Mouse (Mus musculus) ES-E14 (cell line): ENCODE data around the gene Reln. TPM values are rescaled to one million over a fixed set of nuclear protein-coding genes. Genes with fewer than 3 reads are reported as not detected.

Experiments used
- DNase-seq: peaks from one replicate; pipeline ENCODE4 v3.0.0-alpha.2; 2013; ENCODE audit warnings: low read depth, low spot score
- H3K27ac ChIP-seq: 2 replicates; pipeline ENCODE4 v1.5.1; 2012; ENCODE audit warnings: low read depth, mild to moderate bottlenecking, low read length, moderate library complexity, mixed read lengths; ENCODE audit not compliant: poor library complexity, insufficient read depth, severe bottlenecking
- H3K36me3 ChIP-seq: 2 replicates; pipeline ENCODE4 v1.6.1; 2012; ENCODE audit warnings: mild to moderate bottlenecking, low read length, moderate library complexity, mixed read lengths; ENCODE audit not compliant: control insufficient read depth, poor library complexity, insufficient read depth, severe bottlenecking
- H3K4me1 ChIP-seq, 2 experiments: fragments of 150-350 bp in 1 of 2; sonication (generic) in 1 of 2; 2 replicates each; pipeline ENCODE4 v1.6.1; 2012; ENCODE audit warnings: low read length in 2 of 2, mild to moderate bottlenecking in 1 of 2, mixed read lengths in 1 of 2; ENCODE audit not compliant: control insufficient read depth in 2 of 2, insufficient read depth in 2 of 2, poor library complexity in 1 of 2
- H3K4me3 ChIP-seq, 2 experiments: fragments of 150-350 bp in 1 of 2; sonication (generic) in 1 of 2; 2 replicates each; pipeline ENCODE4 v1.5.1; 2012; ENCODE audit warnings: low read length in 2 of 2, low read depth in 1 of 2, mild to moderate bottlenecking in 1 of 2, mixed read lengths in 1 of 2; ENCODE audit not compliant: insufficient read depth in 1 of 2, poor library complexity in 1 of 2, severe bottlenecking in 1 of 2
- H3K9ac ChIP-seq: 2 replicates; pipeline ENCODE4 v1.6.1; 2012; ENCODE audit warnings: low read depth, mild to moderate bottlenecking, low read length, mixed read lengths; ENCODE audit not compliant: poor library complexity, insufficient read depth, severe bottlenecking
- H3K9me3 ChIP-seq: fragments of 150-350 bp; sonication (generic); 2 replicates; pipeline ENCODE4 v1.6.1; 2012; ENCODE audit warnings: low read depth, mild to moderate bottlenecking, low read length; ENCODE audit not compliant: control insufficient read depth, insufficient read depth
- CHD2 ChIP-seq: IDR thresholded peaks from 2 replicates; pipeline ENCODE4 v1.6.1; 2014; ENCODE audit warnings: mild to moderate bottlenecking, low read depth, low read length, inconsistent platforms
- HCFC1 ChIP-seq: IDR thresholded peaks from 2 replicates; pipeline ENCODE4 v1.6.1; 2012; ENCODE audit warnings: low read length, inconsistent platforms, borderline replicate concordance; ENCODE audit not compliant: insufficient read depth
- MAFK ChIP-seq: IDR thresholded peaks from 2 replicates; pipeline ENCODE4 v1.6.1; 2014; ENCODE audit warnings: mild to moderate bottlenecking, low read depth, low read length, inconsistent platforms; ENCODE audit not compliant: insufficient read depth
- ZC3H11A ChIP-seq: IDR thresholded peaks from 2 replicates; pipeline ENCODE4 v1.6.1; 2012; ENCODE audit warnings: low read depth, mild to moderate bottlenecking, inconsistent platforms, low read length, borderline replicate concordance
- ZNF384 ChIP-seq: IDR thresholded peaks from 2 replicates; pipeline ENCODE4 v1.6.1; 2012; ENCODE audit warnings: low read depth, low read length, inconsistent platforms
- in situ Hi-C, 2 experiments: fragments of 600-800 bp; cut with MboI; formaldehyde crosslinking; loops; one replicate each; pipeline ENCODE4 v1.15.1; 2025; ENCODE audit warnings: low sequenced_read_pairs in 2 of 2, inconsistent platforms in 1 of 2; ENCODE audit not compliant: unreplicated experiment in 2 of 2
- total RNA-seq: library from RNA; depleted of rRNA; stranded (reverse); fragments of 300-350 nt; gene quantifications from 2 replicates; pipeline ENCODE4 v1.2.3, GENCODE M21; 2012

Reln gene
- total RNA-seq, 1 experiment: 2.1 TPM

GRCm38 (mm10) chr5:22094984-22095383 lies 249.5 kb downstream of the Reln start:
- Histone ChIP-seq H3K4me1 (no peaks in the 10 kb centered on the region), H3K4me3 (no peak overlapping the region), H3K9me3 (no peaks in the 10 kb centered on the region), H3K36me3 (no peaks in the 10 kb centered on the region), H3K9ac (no peak overlapping the region), H3K27ac (no peak overlapping the region)
- TF ChIP-seq MAFK (no peak), ZC3H11A (no peak), ZNF384 (no peak), CHD2 (no peak), HCFC1 (no peak)
- in situ Hi-C loops: no loop called here
- no peak for DNase-seq

- H3K9ac ChIP-seq: no peak overlapping the region
- in situ Hi-C loops: no loop called here
- H3K9me3 ChIP-seq: no peaks in the 10 kb centered on the region
- no peaks in the 10 kb centered on the region for H3K36me3 ChIP-seq
- TF ChIP-seq HCFC1: no peak
- TF ChIP-seq ZNF384: no peak
- TF ChIP-seq ZC3H11A: no peak
- no peak for TF ChIP-seq MAFK
- no peak for TF ChIP-seq CHD2
- H3K4me1 ChIP-seq: no peaks in the 10 kb centered on the region
- DNase-seq: no peak
- H3K4me3 ChIP-seq: no peak overlapping the region
- H3K27ac ChIP-seq: no peak overlapping the region
Measured at GRCm38 (mm10) chr5:22094043-22094442, 250.5 kb downstream of the Reln start.

- Histone ChIP-seq H3K9me3 (no peaks in the 10 kb centered on the region), H3K4me1 (no peaks in the 10 kb centered on the region), H3K9ac (no peak overlapping the region), H3K4me3 (no peak overlapping the region), H3K36me3 (no peaks in the 10 kb centered on the region), H3K27ac (no peak overlapping the region)
- in situ Hi-C loops: no loop called here
- TF ChIP-seq HCFC1: no peak
- TF ChIP-seq ZNF384: no peak
- no peak for DNase-seq
Measured at GRCm38 (mm10) chr5:22093157-22093865, 251.2 kb downstream of the Reln start.

GRCm38 (mm10) chr5:22080468-22080986 lies 264.0 kb downstream of the Reln start:
- H3K4me3 ChIP-seq: no peak overlapping the region
- H3K9me3 ChIP-seq: no peaks in the 10 kb centered on the region
- no peak overlapping the region for H3K9ac ChIP-seq
- no peak for DNase-seq
- TF ChIP-seq ZC3H11A: no peak
- no peak for TF ChIP-seq MAFK
- TF ChIP-seq HCFC1: no peak
- TF ChIP-seq CHD2: no peak
- no peak for TF ChIP-seq ZNF384
- H3K27ac ChIP-seq: no peak overlapping the region
- in situ Hi-C loops: no loop called here
- H3K4me1 ChIP-seq: no peaks in the 10 kb centered on the region
- no peaks in the 10 kb centered on the region for H3K36me3 ChIP-seq

GRCm38 (mm10) chr5:22074971-22075370 lies 269.5 kb downstream of the Reln start:
- TF ChIP-seq HCFC1 (no peak), ZNF384 (no peak), CHD2 (no peak), MAFK (no peak), ZC3H11A (no peak)
- no peak for DNase-seq
- H3K4me1 ChIP-seq: no peaks in the 10 kb centered on the region
- no peaks in the 10 kb centered on the region for H3K36me3 ChIP-seq
- H3K9me3 ChIP-seq: no peaks in the 10 kb centered on the region
- no peak overlapping the region for H3K9ac ChIP-seq
- no peak overlapping the region for H3K27ac ChIP-seq
- in situ Hi-C loops: no loop called here
- no peak overlapping the region for H3K4me3 ChIP-seq
